In the genomic region with DNA sequence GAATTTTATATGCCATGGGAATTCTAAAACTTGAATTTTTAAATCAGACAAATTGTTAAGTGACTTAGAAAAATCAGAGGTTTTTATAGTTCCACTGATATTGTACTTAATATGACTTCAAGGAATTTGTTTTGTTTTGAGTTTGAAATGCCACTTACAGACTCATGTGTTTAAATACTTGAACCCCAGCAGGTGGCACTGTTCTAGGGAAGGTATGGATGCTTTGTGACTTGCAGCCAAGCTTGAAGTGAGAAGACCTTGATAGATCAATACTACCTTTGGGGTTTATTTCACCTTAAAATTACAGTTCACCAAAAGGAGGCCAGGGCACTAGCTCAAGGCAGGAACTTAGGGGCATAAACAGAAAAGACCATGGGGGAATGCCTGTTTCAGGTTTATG, we compare ENCODE assay signal across 11 mouse cellular contexts.
DNase-seq lines count a peak whose midpoint lies in the region; TF ChIP-seq lines count a peak whose summit lies in the region.
"Had no signal": no experiment of that assay in that cellular context is flagged by ENCODE, and none has a peak within 500 bp of the region (broad histone marks: within the 10 kb centered on the region; RNA-seq: fewer than 3 reads in every experiment).

No protein-coding gene starts in this region.

- no peak overlapping the region for H3K4me2 ChIP-seq in CH12.LX (ENCODE audit: insufficient read depth, low read depth, poor library complexity, severe bottlenecking)
- H3K4me2 ChIP-seq: heart, embryonic 11.5 days; neural tube, embryonic 12.5 days had no signal

- TF ChIP-seq POLR2A in CH12.LX (IDR thresholded peaks at IDR 0.05; ENCODE audit: low read depth, low read length), result no peak
- no peak for TF ChIP-seq POLR2A in MEL (IDR thresholded peaks at IDR 0.05; ENCODE audit: control insufficient read depth in 1 of 2, insufficient read depth in 1 of 2, low read depth in 1 of 2, low read length in 2 of 2, poor library complexity in 1 of 2)

- H3K4me1 ChIP-seq in CH12.LX (ENCODE audit: control insufficient read depth in 1 of 2, insufficient read depth in 2 of 2) (no peaks in the 10 kb centered on the region), MEL (ENCODE audit: control insufficient read depth in 1 of 2, insufficient read depth in 2 of 2, low read length in 2 of 2) (no peaks in the 10 kb centered on the region)
- H3K4me1 ChIP-seq: neural tube, embryonic 12.5 days had no signal

- H3K27me3 ChIP-seq in CH12.LX (replicated peaks) (no peaks in the 10 kb centered on the region), MEL (ENCODE audit: control insufficient read depth in 1 of 2, insufficient read depth in 2 of 2, low read length in 2 of 2) (no peaks in the 10 kb centered on the region)
- H3K27me3 ChIP-seq: neural tube, embryonic 12.5 days had no signal

- peak in 1 of 2 experiments; percentile 62; a peak in 2 of 4 replicates for TF ChIP-seq CTCF in CH12.LX (conservative IDR thresholded peaks at IDR 0.05 in 1 of 2, IDR thresholded peaks at IDR 0.05 in 1 of 2; ENCODE audit: low read depth in 2 of 2, low read length in 2 of 2)
- peak; percentile 12 to 51 (median 29); a peak in 3 of 6 replicates for TF ChIP-seq CTCF in MEL (IDR thresholded peaks at IDR 0.05 in 2 of 3, conservative IDR thresholded peaks at IDR 0.05 in 1 of 3; ENCODE audit: control insufficient read depth in 1 of 3, insufficient read depth in 1 of 3, low read depth in 2 of 3, low read length in 3 of 3, poor library complexity in 1 of 3, severe bottlenecking in 1 of 3)

- TF ChIP-seq RAD21 in CH12.LX (IDR thresholded peaks at IDR 0.05; ENCODE audit: low read depth, low read length) (peak; percentile 18; the same call in 1 of the 2 replicates), MEL (IDR thresholded peaks at IDR 0.05; ENCODE audit: low read depth, low read length) (peak; percentile 10; the same call in 1 of the 2 replicates)

- H3K9ac ChIP-seq in CH12.LX (ENCODE audit: insufficient read depth, low read depth) (no peak overlapping the region), MEL (ENCODE audit: control insufficient read depth, low read depth, low read length, poor library complexity, severe bottlenecking) (no peak overlapping the region)
- H3K9ac ChIP-seq: neural tube, embryonic 12.5 days had no signal

- no peak overlapping the region for H3K27ac ChIP-seq in CH12.LX (ENCODE audit: insufficient read depth, low read depth)
- no peak overlapping the region for H3K27ac ChIP-seq in MEL (ENCODE audit: control insufficient read depth, low read depth, low read length)
- H3K27ac ChIP-seq: neural tube, embryonic 12.5 days had no signal

- H3K4me3 ChIP-seq in CH12.LX (replicated peaks in 1 of 3; ENCODE audit: low read depth in 2 of 3, low read length in 2 of 3, poor library complexity in 1 of 3), result no peak overlapping the region
- H3K4me3 ChIP-seq in MEL (ENCODE audit: control insufficient read depth in 1 of 2, insufficient read depth in 1 of 2, low read depth in 2 of 2, low read length in 2 of 2), result no peak overlapping the region
- H3K4me3 ChIP-seq: neural tube, embryonic 12.5 days had no signal

- peak; percentile 6 for DNase-seq in kidney, postnatal 10 days
- no peak for DNase-seq in kidney, postnatal 25 days
- DNase-seq in CH12.LX (ENCODE audit: extremely low read depth) (peak; percentile 49), MEL (ENCODE audit: low read depth, low spot score) (peak; percentile 48)
- peak; percentile 1 for DNase-seq in hindlimb bud, embryonic 11.5 days (ENCODE audit: extremely low spot score, low read depth, low spot score)
- DNase-seq in ovary, postnatal 10 days (ENCODE audit: low spot score), result no peak
- DNase-seq in layer of hippocampus, postnatal 36 days, result no peak
- DNase-seq: cerebellum, adult 8-10 months; kidney, adult 11 months had no signal

- in situ Hi-C loops in CH12.LX (cut with MboI; ENCODE audit: low pct_ligation_motif_present, low pct_unique_long_range_greater_than_20kb, low sequenced_read_pairs), result no loop called here

- no peak for TF ChIP-seq EP300 in CH12.LX (IDR thresholded peaks at IDR 0.05; ENCODE audit: low read length)
- no peak for TF ChIP-seq EP300 in MEL (IDR thresholded peaks at IDR 0.05; ENCODE audit: low read depth in 1 of 2, low read length in 2 of 2)

- H3K9me3 ChIP-seq in CH12.LX (replicated peaks; ENCODE audit: low read length), result no peaks in the 10 kb centered on the region
- H3K9me3 ChIP-seq in MEL (replicated peaks; ENCODE audit: insufficient read depth, low read length), result no peaks in the 10 kb centered on the region
- H3K9me3 ChIP-seq: neural tube, embryonic 12.5 days had no signal

- dilution Hi-C loops in CH12.LX (cut with MboI; ENCODE audit: extremely low pct_ligation_motif_present, extremely low pct_unique_long_range_greater_than_20kb, low sequenced_read_pairs), result no loop called here

- no peaks in the 10 kb centered on the region for H3K79me2 ChIP-seq in CH12.LX (replicated peaks; ENCODE audit: control insufficient read depth, extremely low read depth, insufficient read depth, poor library complexity, severe bottlenecking)
- H3K79me2 ChIP-seq in MEL (ENCODE audit: control insufficient read depth, insufficient read depth, low read length, poor library complexity), result no peaks in the 10 kb centered on the region

- H3K36me3 ChIP-seq in CH12.LX (replicated peaks in 1 of 2; ENCODE audit: control insufficient read depth in 1 of 2, insufficient read depth in 1 of 2, low read length in 1 of 2) (no peaks in the 10 kb centered on the region), MEL (ENCODE audit: control insufficient read depth in 1 of 2, insufficient read depth in 2 of 2, low read length in 2 of 2) (no peaks in the 10 kb centered on the region)
- H3K36me3 ChIP-seq: neural tube, embryonic 12.5 days had no signal

TF ChIP-seq in CH12.LX, 34 proteins besides CTCF, POLR2A, EP300 and RAD21:
- no peak for TF ChIP-seq MAFK (IDR thresholded peaks at IDR 0.05; ENCODE audit: insufficient replicate concordance, low read length)
- TF ChIP-seq MXI1 (IDR thresholded peaks at IDR 0.05; ENCODE audit: low read depth, low read length), result no peak
- peak; percentile 30 for TF ChIP-seq SMC3 (IDR thresholded peaks at IDR 0.05; ENCODE audit: low read depth, low read length)
- no peak for TF ChIP-seq RCOR1 (conservative IDR thresholded peaks at IDR 0.05; ENCODE audit: low read depth, low read length)

TF ChIP-seq in MEL, 35 proteins besides CTCF, POLR2A, EP300 and RAD21:
- TF ChIP-seq POLR2AphosphoS2 (IDR thresholded peaks at IDR 0.05; ENCODE audit: low read length), result no peak
- no peak for TF ChIP-seq TAL1 (IDR thresholded peaks at IDR 0.05; ENCODE audit: low read length)
- TF ChIP-seq UBTF (IDR thresholded peaks at IDR 0.05; ENCODE audit: borderline replicate concordance, insufficient read depth, low read depth, low read length), result no peak
- peak; percentile 54 for TF ChIP-seq SMC3 (IDR thresholded peaks at IDR 0.05; ENCODE audit: low read depth, low read length)
- no peak for TF ChIP-seq MXI1 (IDR thresholded peaks at IDR 0.05; ENCODE audit: low read depth, low read length)
- TF ChIP-seq USF1 (IDR thresholded peaks at IDR 0.05; ENCODE audit: low read depth, low read length), result no peak

Comparison
In these comparisons a context has a peak if more than half of its experiments do, and no peak if none do; other contexts are left out.
1. DNase-seq: peak in kidney, postnatal 10 days (single experiment), CH12.LX (single experiment), MEL (single experiment) and hindlimb bud, embryonic 11.5 days (single experiment); none in kidney, postnatal 25 days (0 of 2), ovary, postnatal 10 days (single experiment) and layer of hippocampus, postnatal 36 days (0 of 2).